Mouse (Mus musculus): ENCODE measurements around the gene B4galt4.

B4galt4 gene

DNA sequence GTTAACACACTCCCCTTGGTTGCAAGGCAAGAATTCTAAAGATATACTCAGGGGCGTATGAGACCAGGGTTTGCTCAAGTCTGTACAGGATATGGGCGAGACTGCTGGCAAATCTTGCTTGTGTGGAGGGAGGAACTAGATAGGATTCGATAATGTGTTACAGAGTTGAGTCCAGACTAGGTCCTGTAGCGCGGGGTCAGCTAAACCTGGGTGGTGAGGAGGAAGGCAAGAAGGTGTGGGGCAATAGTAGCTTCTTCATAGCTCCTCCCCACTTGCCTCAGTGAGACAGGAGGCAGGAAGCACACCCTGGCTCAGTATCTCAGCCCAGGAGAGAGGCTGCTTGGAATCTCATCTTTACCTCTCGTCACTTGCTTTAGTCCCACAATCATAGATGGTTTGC lies 12.9 kb upstream of the B4galt4 start:
- no peak for DNase-seq

- no peak for DNase-seq
Measured at GRCm38 (mm10) chr16:38729610-38730288, 12.3 kb upstream of the B4galt4 start.

DNA sequence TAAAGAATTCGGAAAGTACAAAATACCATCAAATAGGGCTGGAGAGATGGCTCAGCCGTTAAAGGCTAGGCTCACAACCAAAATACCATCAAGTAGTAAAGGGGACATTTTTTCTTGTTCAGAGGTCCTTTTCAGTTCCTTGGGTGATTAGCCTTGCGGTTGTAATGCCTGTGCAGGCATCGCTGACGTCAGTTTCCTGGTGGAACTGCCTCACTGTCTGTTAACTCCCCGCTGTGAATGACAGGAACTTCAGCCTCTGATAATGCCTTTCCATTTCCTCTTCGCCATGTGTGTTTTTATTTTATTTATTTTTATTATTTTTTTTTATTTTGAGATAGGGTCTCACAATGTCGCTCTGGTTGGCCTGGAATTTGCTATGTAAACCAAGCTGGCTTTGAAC lies 11.1 kb upstream of the B4galt4 start:
- no peak for DNase-seq

DNA sequence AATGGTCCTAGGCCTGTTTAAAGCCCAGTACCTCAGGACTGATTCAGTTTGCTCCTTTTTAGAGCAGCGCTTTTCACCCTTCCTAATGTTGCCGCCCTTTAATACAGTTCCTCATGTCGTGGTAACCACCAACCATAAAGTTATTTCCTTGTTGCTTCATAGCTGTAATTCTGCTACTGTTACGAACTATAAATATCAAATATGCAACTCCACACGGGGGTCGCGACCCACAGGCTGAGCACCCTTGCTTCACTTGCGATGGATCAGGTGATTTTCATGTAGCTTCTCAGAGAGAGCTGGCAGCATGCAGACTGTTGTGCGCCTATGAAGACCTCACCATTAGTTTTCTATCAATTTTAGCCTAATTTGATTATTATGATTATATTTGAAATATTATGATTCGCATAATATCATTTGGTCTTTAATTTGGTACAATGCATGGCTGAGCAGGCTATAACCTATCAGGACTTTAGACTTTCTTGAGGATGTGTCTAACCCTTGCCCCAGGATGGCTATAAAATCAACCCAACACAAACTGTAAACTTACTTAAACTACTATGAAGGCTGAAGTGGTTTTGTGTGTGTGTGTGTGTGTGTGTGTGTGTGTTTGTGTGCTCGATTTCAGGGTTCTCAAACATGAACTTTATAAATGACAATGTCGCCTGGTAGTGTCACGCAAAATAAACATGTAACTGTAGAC lies 710 bp upstream of the B4galt4 start:
- DNase-seq, result no peak

- peak; percentile 38 for DNase-seq
Measured at GRCm38 (mm10) chr16:38742659-38743131, 631 bp downstream of the B4galt4 start.

DNA sequence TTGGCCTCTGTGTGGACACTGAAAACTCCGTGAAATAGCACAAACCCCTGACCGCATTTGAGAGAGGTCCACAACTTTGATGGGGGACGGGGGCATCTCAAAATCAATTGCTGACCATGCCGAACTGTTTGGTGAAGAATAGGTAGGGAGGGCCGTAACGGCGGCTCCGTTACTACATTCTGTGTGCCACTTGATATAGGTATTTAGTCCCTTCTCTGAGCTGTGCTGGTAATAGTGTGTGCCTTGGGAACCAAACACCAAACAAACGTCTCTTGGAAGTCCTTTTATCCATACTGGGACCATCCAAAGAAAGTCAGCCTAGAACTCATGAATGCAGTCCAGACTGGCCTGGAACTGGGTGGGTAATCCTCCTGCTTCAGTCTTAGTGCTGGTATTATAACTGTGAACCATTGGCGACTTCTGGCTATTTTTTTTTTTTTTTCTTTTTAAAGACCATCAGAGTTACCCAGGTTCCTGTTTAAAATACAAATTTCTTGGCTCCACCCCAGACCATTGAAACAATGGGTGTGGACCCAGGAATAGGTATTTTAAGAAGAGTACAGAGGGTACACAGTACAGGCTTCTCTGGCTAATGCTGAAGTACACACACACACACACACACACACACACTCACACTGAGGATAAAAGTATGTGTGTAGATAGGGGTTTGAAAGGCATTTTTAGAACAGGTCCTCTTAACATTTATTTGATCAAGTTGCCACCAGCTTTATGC lies 2.0 kb downstream of the B4galt4 start:
- no peak for DNase-seq

DNA sequence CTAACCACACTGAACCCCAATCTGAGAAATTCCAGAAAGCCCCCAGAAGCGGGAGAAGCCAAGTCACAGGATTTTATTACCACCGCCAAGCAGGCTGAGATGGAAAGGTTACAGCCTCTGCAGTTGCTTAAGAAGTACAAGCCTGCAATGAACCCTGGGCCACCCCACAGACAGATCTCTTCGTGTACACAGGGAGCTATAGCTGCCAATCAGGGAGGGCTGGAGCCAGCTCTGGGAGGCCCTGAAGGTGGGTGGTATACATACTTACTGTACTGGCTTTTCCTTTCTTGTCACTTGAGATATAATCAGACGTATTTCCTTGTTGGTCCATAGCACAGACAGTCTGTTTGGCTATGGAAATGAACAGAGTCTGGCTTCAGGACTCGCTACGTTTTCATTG lies 8.7 kb downstream of the B4galt4 start:
- DNase-seq, result no peak

GRCm38 (mm10) chr16:38753631-38754030 lies 11.6 kb downstream of the B4galt4 start:
- DNase-seq, result no peak

- DNase-seq, result no peak
Measured at GRCm38 (mm10) chr16:38755452-38756176, 13.6 kb downstream of the B4galt4 start.

- DNase-seq, result no peak
Measured at GRCm38 (mm10) chr16:38756177-38756503, 14.1 kb downstream of the B4galt4 start.

DNA sequence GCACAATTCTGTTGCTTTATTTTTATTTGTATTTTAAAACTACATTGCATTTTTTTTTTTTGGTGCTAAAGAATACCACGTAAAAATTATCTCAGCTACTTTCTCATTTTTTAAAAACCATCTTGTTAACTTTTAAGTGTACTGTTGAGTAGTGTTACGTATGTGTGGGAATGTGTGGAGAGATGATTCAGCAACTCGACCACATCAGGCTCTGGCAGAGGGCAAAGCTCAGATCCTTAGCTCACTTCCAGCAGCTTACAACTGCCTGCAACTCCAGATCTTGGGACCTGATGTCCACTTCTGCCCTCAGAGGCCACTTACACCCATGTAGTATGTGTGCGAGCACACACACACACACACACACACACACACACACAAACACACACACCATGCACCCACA lies 14.5 kb downstream of the B4galt4 start:
- DNase-seq, result no peak

DNA sequence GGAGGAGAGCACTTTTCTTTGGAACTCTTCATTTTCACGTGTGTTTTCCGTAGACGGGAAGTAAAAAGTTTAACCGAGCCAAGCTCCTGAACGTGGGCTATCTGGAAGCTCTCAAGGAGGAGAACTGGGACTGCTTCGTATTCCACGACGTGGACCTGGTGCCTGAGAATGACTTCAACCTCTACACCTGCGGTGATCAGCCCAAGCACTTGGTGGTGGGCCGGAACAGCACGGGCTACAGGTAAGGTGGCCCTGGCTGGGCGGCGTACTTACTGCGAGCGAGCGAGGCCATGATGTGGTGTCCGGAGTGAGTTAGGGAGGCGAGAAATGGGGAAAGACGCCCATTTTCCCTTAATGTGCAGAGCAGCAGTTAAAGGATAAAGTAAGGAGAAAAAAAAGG lies 15.6 kb downstream of the B4galt4 start:
- DNase-seq, result no peak

GRCm38 (mm10) chr16:38758104-38758861 lies 16.2 kb downstream of the B4galt4 start:
- no peak for DNase-seq

GRCm38 (mm10) chr16:38760239-38760638 lies 18.2 kb downstream of the B4galt4 start:
- no peak for DNase-seq

- DNase-seq, result no peak
Measured at GRCm38 (mm10) chr16:38760834-38761375, 18.8 kb downstream of the B4galt4 start.

DNA sequence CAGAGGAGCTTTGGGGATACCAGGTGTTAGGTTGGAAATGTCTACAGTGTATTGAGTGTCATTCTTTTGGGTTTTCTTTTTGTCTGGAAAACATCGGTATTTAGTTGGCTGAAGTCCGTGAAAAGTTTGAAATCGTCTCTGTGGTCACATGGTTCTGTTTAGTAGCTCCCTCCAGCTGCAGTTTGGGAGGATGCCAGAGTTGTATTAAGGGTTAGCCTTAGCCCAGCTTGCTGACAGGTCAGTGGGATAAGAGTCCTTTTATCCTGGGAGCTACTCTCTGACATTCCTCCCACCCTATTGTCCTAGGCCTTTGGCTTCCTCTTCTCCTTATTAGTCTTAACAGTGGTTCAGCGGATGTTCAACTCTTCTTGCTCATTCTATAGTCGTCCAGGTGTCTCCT lies 19.9 kb downstream of the B4galt4 start:
- DNase-seq, result no peak

- no peak for DNase-seq
Measured at GRCm38 (mm10) chr16:38762401-38762800, 20.3 kb downstream of the B4galt4 start.

- no peak for DNase-seq
Measured at GRCm38 (mm10) chr16:38763508-38763907, 21.4 kb downstream of the B4galt4 start.

DNA sequence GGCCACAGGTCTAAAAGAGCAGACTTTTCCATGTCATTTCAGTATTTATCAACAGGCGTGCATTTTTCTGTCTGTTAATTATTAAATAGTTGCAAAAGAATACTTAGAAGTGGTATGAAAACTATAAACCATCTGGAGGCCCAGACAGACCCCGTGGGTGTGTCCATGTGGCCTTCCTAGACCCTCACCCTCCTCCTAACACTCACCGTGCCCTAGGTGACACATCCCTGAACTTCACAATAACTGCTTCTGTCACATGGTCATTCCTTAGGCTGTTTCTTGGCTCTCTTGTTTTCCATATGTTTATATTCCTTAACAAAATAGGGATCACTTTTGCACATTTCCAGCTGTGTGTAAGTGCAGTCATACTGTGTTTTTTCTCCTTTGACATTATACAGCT lies 24.6 kb downstream of the B4galt4 start:
- DNase-seq, result no peak

DNA sequence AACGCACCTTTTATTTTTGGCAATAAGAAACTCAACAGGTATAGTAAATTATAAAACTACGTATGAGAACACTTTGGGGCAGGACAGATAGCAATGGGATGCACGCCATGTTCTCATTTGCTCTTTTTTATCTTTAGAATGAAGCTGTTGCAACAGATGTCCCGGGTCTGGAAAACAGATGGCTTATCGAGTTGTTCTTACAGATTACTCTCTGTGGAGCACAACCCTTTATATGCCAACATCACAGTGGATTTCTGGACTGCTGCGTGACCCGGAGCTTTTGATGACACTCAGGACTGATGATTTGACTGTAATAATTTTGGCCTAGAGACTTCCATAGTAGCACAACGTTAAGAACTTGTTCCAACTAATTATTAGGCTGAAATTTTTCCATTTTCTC lies 25.7 kb downstream of the B4galt4 start:
- no peak for DNase-seq

DNA sequence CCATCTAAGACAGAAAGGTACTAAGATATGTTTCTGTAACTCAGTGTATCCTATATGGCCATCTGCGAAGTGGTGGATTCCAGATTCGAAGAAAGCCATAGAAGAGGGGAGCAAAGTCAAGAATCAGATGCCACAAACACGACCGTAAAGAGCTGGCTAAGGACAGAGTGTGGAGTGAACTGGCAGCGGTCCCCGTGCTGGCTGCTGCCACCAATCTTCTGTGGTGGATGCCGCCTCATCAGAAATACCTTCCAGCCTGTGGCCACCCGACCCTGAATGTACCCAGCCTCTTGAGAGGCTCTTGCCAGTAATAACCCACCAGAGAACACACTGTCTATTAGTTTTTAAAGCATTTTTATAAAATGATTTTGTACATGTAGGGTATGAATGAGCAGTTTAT lies 26.3 kb downstream of the B4galt4 start:
- DNase-seq, result no peak

- no peak for DNase-seq
Measured at GRCm38 (mm10) chr16:38769529-38769928, 27.5 kb downstream of the B4galt4 start.

Data from cerebellum, adult 9-10 months (tissue).